Mouse (Mus musculus) c-Kit-positive CD71-negative TER-119-negative erythroid progenitor cells, embryonic 14.5 days (primary cell): ENCODE measurements around the gene Dpf2.
A peak's percentile ranks its signal among the peaks of the same experiment; 100 is the strongest.

Source experiments
- DNase-seq: peaks from one replicate; pipeline ENCODE4 v3.0.0-alpha.2; 2013; ENCODE audit warnings: low read depth

The Dpf2 gene

DNA sequence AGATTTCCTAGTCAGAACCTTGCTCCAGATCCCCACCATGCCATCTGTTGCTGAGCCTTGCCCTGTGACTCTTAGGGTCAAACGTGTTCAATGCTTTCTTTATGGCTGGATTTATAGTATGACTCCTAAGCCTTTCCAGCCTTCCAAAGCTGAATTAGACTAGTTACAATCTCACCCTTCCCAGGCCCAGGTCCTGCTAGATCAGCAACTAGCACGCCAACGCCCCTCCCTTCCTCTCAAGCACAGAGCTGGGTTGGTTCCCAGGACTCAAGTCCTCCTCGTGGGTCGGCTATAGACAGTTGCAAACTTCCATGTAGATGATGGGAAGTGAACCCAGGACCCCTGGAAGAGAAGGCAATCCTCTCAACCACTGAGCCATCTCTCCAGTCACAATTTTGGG lies 22.9 kb upstream of the Dpf2 start:
- no peak for DNase-seq

DNA sequence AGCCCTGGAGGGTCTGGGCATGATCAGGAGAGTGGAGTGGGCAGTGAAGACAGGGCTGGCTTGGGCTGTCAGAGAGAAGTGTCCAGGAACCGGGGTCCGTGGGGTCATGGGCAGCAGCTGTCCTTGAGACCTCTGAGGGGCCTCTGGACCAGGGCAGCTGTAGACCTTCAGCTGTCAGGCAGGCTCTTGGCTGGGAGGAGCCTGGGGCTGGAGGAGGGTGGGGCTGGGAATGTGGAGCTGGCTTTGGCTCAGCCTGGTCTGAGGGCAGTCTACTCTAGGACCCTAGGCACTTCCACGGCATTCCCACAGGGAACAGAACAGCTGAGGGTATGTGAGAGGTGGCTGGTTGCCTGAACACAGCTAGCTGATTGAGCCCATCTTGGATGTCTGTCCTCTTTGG lies 22.5 kb upstream of the Dpf2 start:
- DNase-seq = no peak

DNA sequence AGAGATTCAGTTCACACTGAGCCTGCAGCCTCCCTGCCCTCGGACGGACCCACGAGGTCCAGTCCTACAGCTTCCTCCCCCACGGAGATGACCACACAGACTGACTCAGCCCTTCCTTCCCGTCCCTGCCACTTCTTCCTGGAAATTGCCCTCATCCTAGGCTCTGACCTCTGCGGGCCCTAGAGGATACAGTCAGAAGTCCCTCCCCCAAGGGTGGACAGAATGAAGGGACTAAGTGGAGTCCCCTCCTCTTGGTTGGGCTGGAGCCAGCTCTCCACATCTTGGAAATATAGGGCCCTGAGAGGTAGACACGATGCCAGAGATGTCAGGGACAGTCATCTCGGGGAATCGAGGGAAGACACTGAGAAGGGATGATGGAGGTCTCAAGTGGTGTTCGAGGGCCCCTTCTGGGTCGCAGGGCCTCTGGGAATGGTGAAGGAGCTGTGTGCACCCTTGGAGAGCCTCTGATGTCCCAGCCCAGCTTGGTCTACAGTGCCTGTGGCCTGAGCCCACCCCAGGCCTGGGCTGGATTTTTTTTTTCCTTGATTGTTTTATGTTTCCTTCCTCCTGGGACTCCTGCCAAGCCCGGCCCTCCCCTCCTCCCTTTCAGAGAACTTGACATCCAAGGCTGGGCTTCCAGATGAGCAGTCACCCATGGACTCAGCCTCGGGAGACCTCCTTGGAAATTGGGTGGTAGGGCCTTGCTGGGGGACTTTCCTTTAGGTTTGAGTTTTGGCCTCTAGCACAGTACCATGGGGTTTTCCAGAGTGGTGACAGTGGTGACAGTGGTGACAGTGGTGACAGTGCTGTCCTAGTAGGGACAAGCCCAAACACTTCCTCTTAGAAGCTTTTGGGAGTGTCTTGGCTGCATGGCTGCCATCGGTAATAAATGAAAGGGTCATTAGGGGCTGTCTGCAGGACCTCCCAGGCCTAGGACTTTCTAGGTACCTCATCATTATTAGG lies 17.1 kb upstream of the Dpf2 start:
- no peak for DNase-seq

DNA sequence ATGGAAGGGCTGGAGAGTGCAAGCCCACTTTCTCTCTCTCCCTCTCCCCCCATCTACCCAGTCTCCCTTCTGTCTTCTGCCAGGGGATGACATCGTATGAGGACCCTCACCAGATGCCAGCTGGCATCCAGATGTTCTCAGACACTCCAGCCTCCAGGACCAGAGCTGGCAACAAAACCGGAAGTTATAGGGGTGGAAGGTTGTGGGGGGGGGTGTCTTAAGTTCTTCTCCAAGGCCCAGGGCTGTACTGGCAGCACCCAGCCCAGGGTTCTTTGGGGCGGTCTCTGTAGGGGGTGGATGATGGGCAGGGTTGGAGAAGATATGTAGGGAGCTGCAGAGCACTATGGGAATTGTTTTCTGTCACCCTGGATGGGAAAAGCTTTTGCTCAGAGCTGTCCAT lies 15.7 kb upstream of the Dpf2 start:
- no peak for DNase-seq

DNA sequence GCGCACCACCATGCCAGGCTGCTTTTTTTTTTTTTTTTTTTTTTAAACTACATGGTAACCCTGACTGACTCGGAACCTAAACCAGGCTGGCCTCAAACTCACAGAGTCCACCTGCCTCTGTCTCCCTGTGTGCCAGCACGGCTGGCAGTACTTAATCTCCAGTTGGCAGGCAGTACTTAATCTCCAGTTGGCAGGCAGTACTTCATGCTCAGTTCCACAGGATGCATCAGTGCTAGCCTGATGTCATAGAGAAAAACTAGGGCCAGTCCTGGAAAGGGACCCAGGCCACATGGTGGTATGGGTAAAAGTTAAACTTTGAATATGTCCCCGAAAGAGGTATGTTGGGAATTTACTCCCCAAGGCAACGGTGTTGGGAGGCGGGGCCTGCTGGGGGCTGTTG lies 15.3 kb upstream of the Dpf2 start:
- DNase-seq = no peak

DNA sequence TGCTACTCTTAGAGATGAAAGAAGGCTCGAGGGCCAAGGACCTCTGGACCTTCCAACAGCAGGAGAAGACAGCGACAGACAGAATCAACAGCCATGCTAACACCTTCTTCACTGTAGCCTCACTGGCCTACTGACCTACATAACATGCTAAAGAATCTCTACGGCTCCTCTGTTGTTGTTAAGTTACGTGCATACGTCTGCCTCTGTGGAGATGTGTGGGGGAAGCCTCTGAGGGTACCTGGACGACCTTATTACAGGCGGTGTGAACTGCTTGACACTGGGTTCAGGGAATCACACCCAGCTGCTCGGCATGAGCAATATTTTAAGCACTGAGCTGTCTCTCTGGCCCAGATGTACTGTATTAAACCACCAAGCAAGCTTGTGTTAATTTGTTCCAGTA lies 14.7 kb upstream of the Dpf2 start:
- no peak for DNase-seq

DNA sequence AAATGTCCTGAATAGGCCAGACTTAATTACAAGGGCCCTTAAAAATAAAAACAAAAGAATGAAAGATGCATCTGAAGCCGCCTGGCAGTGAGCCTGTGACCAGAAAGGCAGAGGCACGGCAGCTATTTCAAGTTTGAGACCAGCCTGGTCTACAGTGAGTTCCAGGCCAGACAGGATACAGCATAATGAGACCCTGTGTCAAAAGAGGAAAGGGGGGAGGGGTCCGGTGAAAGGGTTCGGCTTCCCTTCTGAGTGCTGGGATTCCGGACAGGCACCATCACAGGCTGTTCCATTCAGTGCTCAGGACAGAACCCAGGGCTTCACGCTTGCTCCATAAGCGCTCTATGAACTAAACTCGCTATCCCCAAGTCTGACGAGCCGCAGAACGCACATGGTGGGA lies 14.2 kb upstream of the Dpf2 start:
- DNase-seq = no peak

DNA sequence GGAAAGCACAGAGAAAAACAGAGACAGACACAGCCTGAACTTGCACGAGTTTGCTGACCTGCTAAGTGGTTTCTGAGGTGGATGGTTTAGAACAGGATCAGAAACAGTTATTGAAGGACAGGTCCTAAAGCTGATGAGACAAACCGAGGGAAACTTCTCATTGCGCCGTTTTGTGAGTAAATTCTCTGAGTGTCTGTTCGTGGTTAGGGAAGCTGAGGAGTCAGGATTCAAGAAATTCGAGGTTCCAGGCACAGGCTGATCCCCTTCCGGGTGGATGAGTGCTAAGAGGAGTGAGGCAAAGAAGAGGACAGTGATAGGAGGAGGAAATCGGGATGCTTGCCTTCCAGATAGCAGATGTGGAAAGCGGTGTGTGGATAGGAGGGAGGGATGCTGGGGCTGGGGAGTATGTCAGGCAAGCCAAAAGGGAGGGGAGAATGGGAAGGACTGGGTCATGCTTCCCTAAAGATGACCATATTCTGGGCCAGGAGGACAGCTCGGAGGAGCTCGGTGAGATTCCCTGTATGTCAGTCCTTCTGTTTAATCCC lies 12.6 kb upstream of the Dpf2 start:
- DNase-seq = no peak

DNA sequence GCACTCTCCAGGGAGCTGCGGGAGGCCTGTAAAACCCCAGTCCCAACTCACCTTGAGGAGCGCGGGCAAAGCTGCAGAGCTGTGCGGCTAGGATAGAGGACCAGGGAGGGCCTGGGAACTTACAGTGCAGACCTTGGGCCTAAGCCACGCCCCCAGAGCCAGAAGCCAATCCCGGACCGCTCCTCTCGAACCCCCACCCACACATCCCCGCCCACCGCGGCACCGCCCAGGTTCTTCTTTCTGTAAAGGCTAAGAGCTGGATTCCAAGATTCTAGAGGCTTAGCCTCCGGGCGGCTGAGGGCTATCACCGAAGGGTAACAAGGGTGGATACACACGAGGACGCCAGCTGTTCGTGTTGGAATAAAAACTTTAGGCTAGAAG lies 11.9 kb upstream of the Dpf2 start, which contains the start of gene Cdc42ep2:
TSS of gene Cdc42ep2 (minus strand) at position 104 of the 381 bp plus-strand sequence.
- DNase-seq = peak; percentile 94

DNA sequence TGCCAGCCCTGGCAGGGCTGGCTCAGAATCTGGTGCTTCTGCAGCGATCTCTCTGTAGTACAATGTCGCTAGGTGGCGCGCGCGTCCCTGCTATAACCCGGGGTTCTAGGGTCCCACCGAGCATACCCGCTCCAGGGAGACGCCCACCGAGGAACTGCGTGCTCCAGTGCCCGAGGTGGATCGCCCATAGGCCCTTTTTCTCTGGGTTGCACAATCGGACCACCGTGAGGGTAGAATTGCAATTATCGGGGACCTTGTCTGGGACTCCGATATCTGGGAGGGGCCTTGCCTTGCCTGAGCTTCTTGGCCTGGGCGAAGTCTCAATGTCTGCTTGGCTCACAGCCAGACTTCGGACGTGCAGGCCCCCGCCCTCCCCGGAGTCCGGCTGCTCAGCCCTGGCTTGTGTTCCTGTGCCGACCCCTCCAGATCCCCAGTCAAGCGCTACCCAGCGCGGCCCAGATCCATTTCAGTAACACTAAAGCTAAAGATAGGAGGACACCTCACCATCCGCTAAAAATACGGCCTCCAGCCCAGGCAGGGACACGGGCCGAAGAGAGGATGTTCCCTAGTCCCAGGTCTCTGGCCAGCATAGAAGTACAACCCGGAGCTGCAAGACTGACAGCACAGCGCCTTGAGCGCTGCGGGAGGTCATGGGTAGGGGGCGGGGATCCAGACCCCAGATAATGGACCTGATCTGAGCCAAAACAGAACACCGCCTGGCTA lies 11.3 kb upstream of the Dpf2 start:
- DNase-seq = peak; percentile 86

DNA sequence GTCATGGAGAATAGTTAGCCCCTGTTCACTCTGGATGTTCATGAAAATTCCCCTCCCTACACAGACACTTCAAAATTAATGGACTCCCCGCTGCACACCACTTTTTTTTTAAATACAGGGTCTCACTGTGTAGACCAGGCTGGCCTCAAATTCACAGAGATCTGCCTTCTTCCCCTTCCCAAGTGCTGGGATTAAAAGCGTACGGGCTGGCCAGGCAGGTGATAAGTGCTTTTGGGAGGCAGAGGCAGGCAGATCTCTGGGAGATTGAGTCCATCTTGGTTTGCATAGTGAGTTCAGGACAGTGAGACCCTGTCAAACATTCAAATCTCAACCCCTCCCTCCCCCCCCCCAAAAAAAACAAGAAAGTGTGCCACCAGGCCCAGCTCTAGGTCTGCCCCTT lies 10.2 kb upstream of the Dpf2 start:
- no peak for DNase-seq

DNA sequence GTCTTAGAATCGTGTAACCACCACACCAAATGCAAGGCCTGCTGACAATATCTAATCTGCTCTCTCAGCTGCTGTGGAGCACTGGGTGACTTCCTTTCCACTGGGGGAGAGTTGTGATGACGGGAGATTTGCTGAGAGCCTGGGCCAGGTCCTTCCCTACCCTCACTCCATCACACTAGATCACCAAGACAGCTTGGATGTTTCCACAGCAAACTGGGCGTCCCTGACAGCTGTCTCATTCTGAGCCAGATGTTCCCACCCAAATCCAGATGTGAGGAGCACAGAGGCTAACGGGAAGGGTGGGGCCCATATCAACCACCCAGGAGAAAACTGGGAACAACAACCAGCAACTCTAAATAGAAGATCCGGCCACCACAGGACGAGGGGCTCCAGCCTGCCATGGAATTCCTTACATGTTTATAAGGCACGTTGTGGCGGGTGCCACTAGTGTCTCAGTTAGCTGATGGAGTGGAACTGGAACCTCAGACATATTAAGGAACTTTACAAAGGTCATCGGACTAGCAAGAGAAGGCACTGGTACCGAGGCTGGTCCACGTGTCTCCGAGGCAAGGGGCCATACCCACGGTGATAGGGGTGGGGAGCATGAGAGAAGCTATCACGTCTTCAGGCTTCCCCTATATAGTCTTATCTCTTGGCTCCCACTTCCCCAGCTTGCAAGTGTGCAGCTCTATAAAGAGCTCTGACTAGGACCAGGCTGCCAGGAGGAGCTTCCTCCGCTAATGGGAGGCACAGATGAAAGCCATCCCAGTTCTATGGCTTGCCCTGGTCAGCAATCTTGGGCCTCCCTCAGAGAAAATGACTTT lies 9.5 kb upstream of the Dpf2 start:
- no peak for DNase-seq

DNA sequence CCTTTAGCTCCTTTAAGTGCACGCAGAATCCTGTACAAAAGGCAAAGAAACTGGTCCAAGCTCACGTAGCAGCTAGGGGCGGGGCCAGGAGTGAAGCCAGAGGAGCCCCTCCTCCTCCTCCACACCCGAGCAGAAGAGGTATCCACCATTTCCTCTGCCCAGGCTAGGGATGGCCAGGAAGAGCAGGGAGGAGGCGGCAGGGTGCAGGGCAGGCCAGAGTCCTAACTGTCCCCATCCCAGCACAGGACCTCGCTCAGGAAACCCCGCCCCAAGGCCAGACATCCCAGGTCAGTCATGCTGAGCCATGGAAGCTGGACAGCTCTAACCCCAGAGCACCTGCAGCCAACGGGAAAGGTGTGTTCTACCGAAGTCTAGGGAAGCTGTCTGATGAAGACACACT lies 8.9 kb upstream of the Dpf2 start:
- DNase-seq = no peak

DNA sequence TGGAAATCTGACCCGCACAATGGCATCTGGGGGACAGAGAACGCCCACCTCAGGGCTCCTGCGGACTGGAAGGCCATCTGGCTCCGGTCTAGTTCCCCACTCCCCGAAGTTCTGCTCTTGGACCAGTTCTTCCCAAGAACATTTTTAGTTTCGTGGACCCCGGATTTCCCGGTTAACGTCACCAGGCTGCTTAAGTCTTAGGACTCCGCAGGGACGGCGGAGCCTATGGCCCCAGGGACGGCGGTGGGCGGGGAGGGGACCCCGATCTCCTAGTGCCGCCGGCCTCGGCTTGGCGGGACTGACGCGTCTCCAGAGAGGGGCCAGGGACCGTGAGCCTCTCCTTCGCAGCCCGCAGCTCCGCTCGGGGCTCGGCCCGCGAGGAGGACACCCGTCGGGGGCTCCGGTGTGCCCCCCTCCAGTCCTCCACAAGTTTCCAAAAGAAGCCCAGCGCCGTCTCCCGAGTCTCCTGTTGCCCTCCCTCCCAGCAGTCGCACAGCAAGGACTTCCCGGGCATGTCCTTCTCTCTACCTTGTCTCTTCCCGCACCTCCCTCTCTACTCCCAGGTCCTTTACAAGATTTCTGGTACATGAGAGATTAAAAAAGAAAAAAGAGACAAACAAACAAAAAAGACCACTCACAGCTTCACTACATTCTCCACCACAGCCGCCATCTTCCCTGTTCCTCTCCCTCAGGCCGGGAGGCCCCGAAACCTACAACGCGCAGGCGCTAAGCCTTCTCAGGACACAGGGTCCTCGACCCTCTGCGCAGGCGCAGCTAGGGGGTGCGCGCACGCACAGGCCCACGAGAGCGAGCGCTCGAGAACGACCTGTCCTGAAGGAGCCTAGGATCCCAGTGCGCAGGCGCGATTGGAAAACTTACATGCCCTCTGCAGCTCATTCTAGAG lies 455 bp downstream of the Dpf2 start:
- DNase-seq = peak; percentile 100

DNA sequence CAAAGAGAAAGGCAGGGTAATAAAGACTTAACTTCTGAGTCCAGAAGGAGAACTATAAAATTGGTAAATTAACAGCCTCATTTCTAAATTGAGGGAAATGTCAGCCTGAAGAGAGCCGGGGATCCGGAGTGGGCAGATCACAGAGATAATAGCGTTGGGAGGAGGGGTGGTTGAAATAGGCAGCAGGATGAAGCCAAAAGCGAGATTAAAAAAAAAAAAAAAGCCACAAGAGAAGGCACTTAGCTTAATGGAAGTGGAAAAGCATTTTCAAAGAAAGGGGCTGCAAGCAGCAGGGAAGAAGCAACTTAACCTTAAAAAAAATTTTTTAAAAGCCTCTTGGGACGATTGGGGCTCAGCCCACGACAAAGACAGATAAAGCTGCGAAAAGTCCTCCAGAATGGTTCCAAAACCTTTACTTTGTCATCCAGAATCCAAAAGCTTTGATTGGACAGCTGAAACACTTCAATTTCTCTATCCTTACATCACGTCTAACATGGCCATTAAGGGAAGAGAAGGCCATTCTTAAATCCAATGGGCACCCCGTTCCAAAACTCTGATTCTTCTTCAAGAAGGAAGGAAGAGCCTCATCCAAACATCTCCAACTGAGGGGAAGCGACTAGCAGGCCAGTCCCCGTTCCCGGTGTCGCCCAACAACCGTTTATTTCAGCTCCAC lies 1.2 kb downstream of the Dpf2 start:
- DNase-seq = no peak

DNA sequence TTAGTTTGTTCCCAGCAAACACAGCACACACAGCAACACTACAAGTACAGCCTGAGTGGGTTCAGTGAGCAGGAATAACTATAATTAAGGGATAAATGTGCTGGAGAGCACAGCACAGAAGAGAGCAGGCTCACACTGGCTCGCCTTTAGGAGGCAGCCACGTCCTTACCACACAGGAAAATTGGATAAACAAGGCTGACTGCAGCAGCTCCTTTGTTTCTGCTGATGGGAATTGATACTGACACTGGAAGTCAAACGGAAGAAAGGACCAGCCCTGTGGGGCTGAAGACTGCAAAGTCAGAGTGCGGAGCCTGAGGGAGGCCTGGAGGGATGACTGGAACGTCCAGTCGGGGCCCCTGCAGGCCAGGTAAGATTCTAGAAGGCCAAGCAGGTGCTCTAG lies 2.6 kb downstream of the Dpf2 start:
- no peak for DNase-seq

DNA sequence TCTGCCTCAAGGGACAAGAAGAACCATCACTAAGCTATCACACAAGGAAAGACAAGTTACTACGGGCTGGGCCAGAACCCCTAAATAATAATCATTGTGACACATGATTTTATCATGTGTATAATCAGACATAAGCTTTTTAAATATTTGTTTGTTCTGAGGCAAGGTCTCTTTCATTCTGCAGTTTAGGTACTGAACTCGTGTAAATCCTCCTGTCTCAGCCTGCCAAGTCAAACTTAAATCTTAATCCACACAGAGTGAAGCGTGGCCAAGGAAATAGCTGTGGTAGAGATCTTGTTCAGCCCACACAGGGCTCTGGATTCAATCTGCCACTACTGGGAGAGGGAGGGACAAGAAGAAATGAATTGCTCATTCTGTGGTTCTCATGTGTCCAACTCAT lies 5.5 kb downstream of the Dpf2 start:
- no peak for DNase-seq

DNA sequence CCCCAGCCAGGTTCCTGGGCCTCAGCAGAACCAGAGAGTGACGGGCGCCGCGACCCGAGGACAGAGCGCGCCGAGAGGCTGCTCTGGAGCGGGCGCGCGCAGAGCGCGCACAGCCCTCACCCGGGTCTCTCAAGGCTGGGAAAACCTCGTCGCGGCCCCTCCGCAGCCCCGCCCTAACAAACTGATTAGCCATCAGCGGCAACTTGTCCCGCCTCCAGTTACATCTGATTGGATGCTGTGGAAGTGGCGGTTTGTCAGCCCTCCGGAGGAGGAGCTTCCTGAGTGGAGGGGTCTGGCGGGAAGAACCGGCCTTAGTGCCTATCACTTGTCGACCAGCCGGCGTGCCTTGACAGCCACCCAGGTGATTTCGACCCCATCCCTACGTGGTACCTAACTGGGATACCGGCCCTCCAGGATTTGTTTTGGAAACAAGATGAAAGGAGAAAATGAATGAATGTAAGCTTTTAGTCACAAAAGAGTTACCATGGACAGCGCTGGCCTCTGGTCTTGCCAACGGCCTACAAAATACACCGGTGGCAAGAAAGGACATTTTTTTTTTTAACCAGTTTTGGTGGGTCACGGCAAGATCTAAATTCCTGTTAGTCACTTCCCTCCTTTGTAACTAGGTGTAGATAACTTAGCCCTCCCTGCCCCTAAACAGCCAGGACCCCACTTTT lies 18.7 kb downstream of the Dpf2 start, which contains the start of gene Tigd3:
TSS of gene Tigd3 (minus strand) at position 148 of the 677 bp plus-strand sequence.
- DNase-seq = peak; percentile 91

DNA sequence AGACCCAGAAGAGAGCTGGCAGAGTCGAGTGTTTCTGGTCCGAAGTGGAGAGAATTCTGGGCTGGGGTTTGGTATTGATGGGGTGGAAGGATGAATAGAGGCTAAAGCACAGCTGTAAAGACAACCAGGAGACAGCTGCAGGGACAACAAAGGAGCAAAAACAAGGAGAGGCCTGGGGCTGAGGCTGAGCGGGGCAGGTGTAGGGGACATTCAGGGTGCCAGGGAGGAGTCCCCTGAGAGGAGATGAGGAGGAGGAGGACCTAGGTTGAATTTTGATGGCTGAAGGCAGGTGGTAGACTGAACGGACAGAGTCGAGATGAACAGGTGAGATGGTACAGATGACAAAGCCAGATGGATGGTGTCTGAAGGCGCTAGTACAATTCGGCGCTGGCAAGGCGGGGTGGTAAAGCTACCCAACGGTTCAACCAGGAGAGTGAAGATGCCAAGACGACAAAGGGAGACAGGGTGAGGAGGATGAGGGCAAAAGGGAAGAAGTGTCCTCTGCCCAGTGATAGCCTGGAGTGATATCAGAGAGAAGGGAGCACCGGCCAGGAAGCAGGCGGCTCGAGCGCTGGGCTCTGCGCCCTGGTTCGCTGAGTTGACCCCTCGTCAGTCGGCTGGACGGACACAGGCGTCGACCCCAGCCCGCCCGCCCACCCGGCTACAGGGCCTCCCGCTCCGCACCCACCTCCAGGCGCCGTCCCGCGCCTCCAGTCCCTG lies 19.4 kb downstream of the Dpf2 start:
- no peak for DNase-seq
